Mouse (Mus musculus) heart, adult 11 months (tissue): ENCODE results near the gene Tomm6.

Experiments
- DNase-seq: peaks from one replicate; pipeline ENCODE4 v3.0.0; 2022

Gene Tomm6

GRCm38 (mm10) chr17:47651953-47652352 lies 36.2 kb downstream of the Tomm6 start:
- peak; percentile 27 for DNase-seq

GRCm38 (mm10) chr17:47648966-47649365 lies 39.2 kb downstream of the Tomm6 start:
- DNase-seq: peak; percentile 64

- DNase-seq: peak; percentile 94
Observed at GRCm38 (mm10) chr17:47646683-47647082, 41.5 kb downstream of the Tomm6 start.

GRCm38 (mm10) chr17:47642992-47643391 lies 45.2 kb downstream of the Tomm6 start:
- DNase-seq: peak; percentile 30
